Mouse (Mus musculus) limb, embryonic 11.5 days (tissue): Measurements from ENCODE around the gene Mmp15. TPM values are rescaled to one million over a fixed set of nuclear protein-coding genes. Genes with fewer than 3 reads are reported as not detected.

ENCODE experiments used
- ATAC-seq: fragments of 200-750 bp; cut with Nextera tagmentation; 2 replicates; pipeline ENCODE4 v1.8.0; 2017; ENCODE audit warnings: low read depth; ENCODE audit not compliant: insufficient number of reproducible peaks, low FRiP score, low TSS enrichment
- DNase-seq: peaks from one replicate; pipeline ENCODE4 v3.0.0-alpha.2; 2015; ENCODE audit warnings: low spot score
- H3K27ac ChIP-seq: fragments of 300-500 bp; sonication (generic); replicated peaks from 2 replicates; pipeline ENCODE4 v1.5.1; 2014; ENCODE audit warnings: low read depth, mild to moderate bottlenecking, low read length
- H3K27me3 ChIP-seq: fragments of 300-500 bp; sonication (generic); 2 replicates; pipeline ENCODE4 v1.6.1; 2014; ENCODE audit warnings: mild to moderate bottlenecking, low read length, mixed read lengths; ENCODE audit not compliant: control insufficient read depth, insufficient read depth
- H3K36me3 ChIP-seq: fragments of 300-500 bp; sonication (generic); 2 replicates; pipeline ENCODE4 v1.6.1; 2014; ENCODE audit warnings: mild to moderate bottlenecking, low read length, moderate library complexity, mixed read lengths; ENCODE audit not compliant: control insufficient read depth, insufficient read depth
- H3K4me1 ChIP-seq: fragments of 300-500 bp; sonication (generic); 2 replicates; pipeline ENCODE4 v1.6.1; 2014; ENCODE audit warnings: low read length, mixed read lengths; ENCODE audit not compliant: control insufficient read depth, insufficient read depth
- H3K4me2 ChIP-seq: fragments of 300-500 bp; sonication (generic); 2 replicates; pipeline ENCODE4 v1.6.1; 2014; ENCODE audit warnings: low read depth, mild to moderate bottlenecking, moderate library complexity; ENCODE audit not compliant: severe bottlenecking
- H3K4me3 ChIP-seq: fragments of 300-500 bp; sonication (generic); 2 replicates; pipeline ENCODE4 v1.5.1; 2014; ENCODE audit warnings: low read depth, low read length
- H3K9ac ChIP-seq: fragments of 300-500 bp; sonication (generic); 2 replicates; pipeline ENCODE4 v1.6.1; 2014; ENCODE audit warnings: mild to moderate bottlenecking, low read length
- H3K9me3 ChIP-seq: fragments of 300-500 bp; sonication (generic); 2 replicates; pipeline ENCODE4 v1.6.1; 2016; ENCODE audit warnings: low read length; ENCODE audit not compliant: control insufficient read depth
- WGBS: fragments of 180-500 bp; shearing (Covaris S2); extraction: QIAGEN DNeasy Blood & Tissue Kit; methylation state at CpG from one replicate; pipeline ENCODE4 v1.1.7; 2014; 5-methylcytosine and 5-hydroxymethylcytosine counted together
- polyA plus RNA-seq: library from polyadenylated mRNA; unstranded; fragments of >200 nt; fragmentation: Nextera tagmentation; extraction: Ambion mirVana; gene quantifications from 2 replicates; pipeline ENCODE4 v1.2.1, GENCODE M21; 2014

Gene Mmp15
- 9.6 and 11.0 TPM in 2 replicates for polyA plus RNA-seq

DNA sequence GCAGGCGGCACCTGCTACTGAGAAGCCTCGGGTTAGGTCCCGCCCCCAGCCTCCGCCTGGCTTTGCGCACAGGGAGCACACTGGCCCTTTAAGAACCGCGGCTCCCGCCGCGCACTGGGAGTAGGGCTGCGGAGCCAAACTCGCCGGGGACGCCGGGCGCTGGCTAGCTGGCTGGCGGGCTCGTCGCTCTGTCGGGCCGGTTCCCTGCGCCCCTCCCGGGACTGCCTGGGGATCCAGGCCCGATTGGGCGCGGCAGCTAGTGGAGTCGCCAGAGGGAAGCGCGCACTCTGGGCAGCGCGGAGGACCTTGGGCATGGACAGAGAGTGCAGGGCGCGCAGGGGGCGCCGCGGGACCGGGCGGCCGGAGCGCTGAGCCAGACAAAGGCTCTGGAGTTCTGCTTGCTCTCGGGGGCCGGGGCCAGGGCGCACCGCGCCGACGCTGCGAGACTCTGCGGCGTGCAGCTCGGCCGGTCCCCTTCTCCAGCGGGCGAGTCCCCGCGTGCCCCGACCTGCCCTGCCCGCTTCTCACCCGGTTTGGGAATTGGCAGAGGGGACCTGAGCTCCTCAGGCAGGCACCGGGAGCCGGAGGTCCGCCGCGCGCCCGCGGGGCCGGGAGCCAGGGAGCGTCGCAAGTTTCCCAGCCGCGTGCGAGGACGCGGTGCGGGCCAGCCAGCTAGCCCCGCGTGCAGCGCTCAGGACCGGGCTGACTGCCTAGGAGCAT, at the start of gene Mmp15:
Gene Mmp15 (plus strand): TSS at position 118 of the 720 bp plus-strand sequence.
- Histone ChIP-seq H3K27ac (no peak within 1 kb of the TSS; the same call in 1 of the 2 replicates), H3K36me3 (no peaks in the 10 kb centered on the region), H3K27me3 (peaks cover 3% of the 10 kb centered on the region), H3K9me3 (no peaks in the 10 kb centered on the region), H3K4me3 (peak within 1 kb of the TSS; percentile 68), H3K4me1 (0 out of 2 replicates have a peak, but pooled peaks cover 6% of the 10 kb centered on the region), H3K9ac (peak within 1 kb of the TSS; percentile 82), H3K4me2 (peak within 1 kb of the TSS; percentile 94)
- ATAC-seq (peak; percentile 55), DNase-seq (peak; percentile 83)
- WGBS = under 1% methylated on average over 77 of the region's 80 CpGs

- ATAC-seq = no peak
- Histone ChIP-seq H3K9ac (no peak overlapping the region), H3K27ac (no peak overlapping the region), H3K9me3 (no peaks in the 10 kb centered on the region), H3K36me3 (no peaks in the 10 kb centered on the region), H3K4me3 (no peak overlapping the region), H3K27me3 (no peaks in the 10 kb centered on the region), H3K4me2 (no peak overlapping the region), H3K4me1 (no peaks in the 10 kb centered on the region)
- DNase-seq = peak; percentile 39
- 18% methylated on average over 5 of the region's 5 CpGs for WGBS
These were observed 49.7 kb upstream of the Mmp15 start for GRCm38 (mm10) chr8:95302410-95302809.

GRCm38 (mm10) chr8:95305526-95305925, 46.5 kb upstream of the Mmp15 start:
- ATAC-seq (no peak), DNase-seq (no peak)
- no peaks in the 10 kb centered on the region for H3K9me3 ChIP-seq
- H3K27me3 ChIP-seq = no peaks in the 10 kb centered on the region
- H3K36me3 ChIP-seq = no peaks in the 10 kb centered on the region
- no peak overlapping the region for H3K4me2 ChIP-seq
- H3K4me1 ChIP-seq = no peaks in the 10 kb centered on the region
- no peak overlapping the region for H3K4me3 ChIP-seq
- no peak overlapping the region for H3K27ac ChIP-seq
- no peak overlapping the region for H3K9ac ChIP-seq
- WGBS = 70% methylated on average over 4 of the region's 4 CpGs

DNA sequence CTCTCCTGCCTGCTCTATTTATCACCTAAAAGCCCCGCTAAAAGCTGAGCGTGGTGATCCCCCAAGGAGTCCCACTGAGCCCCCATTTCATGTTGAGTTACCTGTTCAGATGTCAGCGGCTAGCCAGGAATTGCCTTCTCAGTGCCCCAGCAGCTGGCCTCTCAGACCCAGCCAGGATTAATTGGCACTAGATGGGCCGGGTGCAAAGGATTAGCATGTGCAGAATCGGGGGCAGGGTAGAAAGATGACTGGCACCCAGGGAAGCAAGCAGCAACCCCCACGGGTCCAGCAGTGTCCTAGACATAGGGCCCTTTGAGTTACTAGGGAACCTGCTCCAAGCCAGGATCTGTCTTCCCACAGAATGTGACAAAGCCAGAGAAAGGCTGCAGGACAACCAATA, 45.6 kb upstream of the Mmp15 start, which contains the start of gene Cngb1:
Gene Cngb1 (minus strand): TSS at position 155 of the 400 bp plus-strand sequence.
- H3K9me3 ChIP-seq = no peaks in the 10 kb centered on the region
- H3K4me2 ChIP-seq = no peak within 1 kb of the TSS
- no peak for DNase-seq
- ATAC-seq = no peak
- 45% methylated on average over 6 of the region's 6 CpGs for WGBS
- no peaks in the 10 kb centered on the region for H3K27me3 ChIP-seq
- no peak within 1 kb of the TSS for H3K27ac ChIP-seq
- H3K4me1 ChIP-seq = no peaks in the 10 kb centered on the region
- no peak within 1 kb of the TSS for H3K9ac ChIP-seq
- no peak within 1 kb of the TSS for H3K4me3 ChIP-seq
- no peaks in the 10 kb centered on the region for H3K36me3 ChIP-seq

DNA sequence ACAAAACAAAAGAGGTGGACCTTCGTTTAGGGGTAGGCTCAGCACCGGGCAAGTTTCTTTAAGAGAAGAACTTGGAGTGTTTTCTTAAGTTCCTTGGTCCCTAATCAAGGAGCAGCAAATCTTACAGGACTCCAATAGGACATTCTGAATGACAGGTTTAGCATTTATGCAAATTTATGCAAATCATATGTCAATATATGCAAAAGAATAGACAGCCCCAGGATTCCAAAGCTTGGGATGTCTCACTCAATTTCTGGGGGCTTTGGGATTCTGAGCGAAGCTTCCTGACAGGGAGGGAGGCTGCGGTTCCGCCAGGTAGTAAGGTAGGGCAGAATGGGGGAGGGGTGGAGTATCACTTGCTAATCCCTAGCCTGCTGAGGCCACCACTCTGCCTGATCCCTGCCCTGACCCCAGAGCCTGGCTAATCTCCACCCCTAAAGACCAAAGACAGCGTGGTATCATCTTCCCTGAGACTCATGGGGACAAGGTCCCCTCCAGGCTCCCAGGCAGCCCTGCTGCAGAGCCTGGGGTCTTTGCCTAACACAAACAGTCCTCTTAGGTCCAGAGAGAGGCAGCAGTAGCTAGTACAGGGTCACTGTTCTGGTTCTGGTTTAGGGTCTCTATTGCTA, 41.6 kb upstream of the Mmp15 start, which contains the start of gene Tepp:
Gene Tepp (plus strand): TSS at position 225 of the 629 bp plus-strand sequence.
- Histone ChIP-seq H3K4me1 (no peaks in the 10 kb centered on the region), H3K9me3 (no peaks in the 10 kb centered on the region), H3K9ac (no peak within 1 kb of the TSS), H3K27me3 (no peaks in the 10 kb centered on the region), H3K4me2 (no peak within 1 kb of the TSS), H3K27ac (no peak within 1 kb of the TSS), H3K36me3 (no peaks in the 10 kb centered on the region), H3K4me3 (no peak within 1 kb of the TSS)
- ATAC-seq (no peak), DNase-seq (no peak)
- 31% methylated on average over 6 of the region's 6 CpGs for WGBS

DNA sequence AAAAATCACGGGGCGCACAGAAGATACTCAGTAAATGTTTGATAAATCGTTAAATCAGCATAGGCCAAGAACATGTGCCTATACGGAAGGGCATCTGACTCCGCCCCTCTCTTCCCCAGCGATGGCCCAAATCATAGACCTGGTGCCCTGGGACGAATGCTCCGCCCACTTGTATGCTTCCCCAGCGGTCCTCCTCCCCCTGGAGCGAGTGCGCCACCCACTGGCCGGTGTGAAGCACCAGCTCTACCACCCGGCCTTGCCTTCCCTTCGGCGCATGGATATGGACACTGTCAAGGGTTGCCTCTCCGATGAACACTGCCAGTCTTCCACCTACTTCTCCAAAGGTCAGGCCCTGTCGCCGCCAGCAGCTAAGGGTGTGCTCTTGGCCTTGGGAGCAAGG, 39.2 kb upstream of the Mmp15 start:
- ATAC-seq = no peak
- DNase-seq = no peak
- no peak overlapping the region for H3K9ac ChIP-seq

DNA sequence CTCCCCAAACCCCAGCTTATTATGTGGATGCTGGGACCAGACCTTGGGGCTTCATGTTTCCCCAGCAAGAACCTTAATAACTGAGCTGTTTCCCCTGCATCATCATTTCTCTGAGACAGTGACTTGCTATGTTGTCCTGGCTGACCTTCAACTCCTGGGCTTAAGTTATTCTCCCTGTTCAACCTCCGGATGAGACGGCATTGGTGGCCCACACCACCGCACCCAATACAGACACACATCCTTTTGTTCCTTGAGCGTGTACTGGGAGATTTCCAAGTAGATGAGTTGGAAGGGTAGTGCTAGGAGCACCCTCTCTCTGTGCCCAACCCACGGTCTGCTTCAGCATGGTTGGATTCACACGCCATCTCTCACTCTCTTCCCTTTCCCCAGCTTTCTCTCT, 38.2 kb upstream of the Mmp15 start:
- Histone ChIP-seq H3K9ac (no peak overlapping the region), H3K4me2 (no peak overlapping the region), H3K4me1 (no peaks in the 10 kb centered on the region), H3K4me3 (no peak overlapping the region), H3K36me3 (no peaks in the 10 kb centered on the region), H3K27ac (no peak overlapping the region), H3K27me3 (no peaks in the 10 kb centered on the region), H3K9me3 (no peaks in the 10 kb centered on the region)
- DNase-seq (no peak), ATAC-seq (no peak)
- WGBS = 85% methylated on average over 6 of the region's 6 CpGs

More for the DNA sequence above, 39.2 kb upstream of the Mmp15 start:
- Histone ChIP-seq H3K9me3 (no peaks in the 10 kb centered on the region), H3K27me3 (no peaks in the 10 kb centered on the region), H3K36me3 (no peaks in the 10 kb centered on the region), H3K27ac (no peak overlapping the region), H3K4me3 (no peak overlapping the region), H3K4me2 (no peak overlapping the region), H3K4me1 (no peaks in the 10 kb centered on the region)
- 70% methylated on average over 18 of the region's 18 CpGs for WGBS

DNA sequence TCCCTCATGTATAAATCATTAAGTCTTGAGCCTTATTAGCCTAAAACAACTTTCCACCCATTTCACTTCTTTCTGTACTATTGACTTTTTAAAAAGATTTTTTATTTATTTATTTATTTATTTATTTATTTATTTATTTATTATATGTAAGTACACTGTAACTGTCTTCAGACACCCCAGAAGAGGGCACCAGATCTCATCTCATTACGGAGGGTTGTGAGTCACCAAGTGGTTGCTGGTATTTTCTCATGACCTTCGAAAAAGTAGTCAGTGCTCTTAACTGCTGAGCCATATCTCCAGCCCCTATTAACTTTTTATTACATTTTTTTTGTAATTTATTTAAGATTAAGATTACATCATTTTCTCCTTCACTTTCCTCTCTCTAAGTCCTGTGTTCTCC, 37.4 kb upstream of the Mmp15 start:
- Histone ChIP-seq H3K4me1 (no peaks in the 10 kb centered on the region), H3K27me3 (no peaks in the 10 kb centered on the region), H3K4me2 (no peak overlapping the region), H3K9me3 (no peaks in the 10 kb centered on the region), H3K36me3 (no peaks in the 10 kb centered on the region), H3K4me3 (no peak overlapping the region), H3K27ac (no peak overlapping the region), H3K9ac (no peak overlapping the region)
- WGBS = 84% methylated on average over 2 of the region's 2 CpGs
- DNase-seq (no peak), ATAC-seq (no peak)
